Mouse (Mus musculus) brown adipose tissue, adult 24 weeks (tissue): ENCODE data around the gene Alg6. TPM values are rescaled to one million over a fixed set of nuclear protein-coding genes. Genes with fewer than 3 reads are reported as not detected.

Source experiments
- H3K27ac ChIP-seq: fragments of 200-500 bp; replicated peaks from 2 replicates; pipeline ENCODE4 v1.5.1; 2012; ENCODE audit warnings: low read depth, mild to moderate bottlenecking, low read length
- H3K4me1 ChIP-seq: fragments of 200-500 bp; 2 replicates; pipeline ENCODE4 v1.6.1; 2012; ENCODE audit warnings: low read length, mixed read lengths; ENCODE audit not compliant: control insufficient read depth, insufficient read depth, insufficient read length
- H3K4me3 ChIP-seq: fragments of 200-500 bp; 2 replicates; pipeline ENCODE4 v1.5.1; 2012; ENCODE audit warnings: low read depth, mild to moderate bottlenecking, low read length, moderate library complexity; ENCODE audit not compliant: insufficient read depth
- polyA plus RNA-seq: library from polyadenylated mRNA; stranded (reverse); fragments of >200 nt; gene quantifications from 2 replicates; pipeline ENCODE4 v1.2.4, GENCODE M21; 2012; ENCODE audit not compliant: missing spikeins, insufficient read depth, insufficient read length

Gene Alg6
- 2.4 and 3.6 TPM in 2 replicates for polyA plus RNA-seq

GRCm38 (mm10) chr4:99714904-99715782 lies at the start of gene Alg6:
Alg6 (plus strand) TSS chr4:99715664.
- Histone ChIP-seq H3K4me3 (peak within 1 kb of the TSS; percentile 72), H3K27ac (no peak within 1 kb of the TSS), H3K4me1 (no peaks in the 10 kb centered on the region)

- H3K4me3 ChIP-seq = no peak overlapping the region
- no peak overlapping the region for H3K27ac ChIP-seq
- no peaks in the 10 kb centered on the region for H3K4me1 ChIP-seq
Observed at GRCm38 (mm10) chr4:99670203-99670851, 45.1 kb upstream of the Alg6 start.

GRCm38 (mm10) chr4:99675191-99675590 lies 40.3 kb upstream of the Alg6 start:
- Histone ChIP-seq H3K4me1 (no peaks in the 10 kb centered on the region), H3K27ac (no peak overlapping the region), H3K4me3 (no peak overlapping the region)

GRCm38 (mm10) chr4:99683941-99684340 lies 31.5 kb upstream of the Alg6 start:
- H3K4me1 ChIP-seq = peaks cover 3% of the 10 kb centered on the region; the same call in 1 of the 2 replicates
- H3K27ac ChIP-seq = no peak overlapping the region
- no peak overlapping the region for H3K4me3 ChIP-seq

- Histone ChIP-seq H3K27ac (no peak overlapping the region), H3K4me1 (peaks cover 3% of the 10 kb centered on the region; the same call in 1 of the 2 replicates), H3K4me3 (no peak overlapping the region)
Observed at GRCm38 (mm10) chr4:99686308-99686707, 29.2 kb upstream of the Alg6 start.

- no peak overlapping the region for H3K4me3 ChIP-seq
- no peak overlapping the region for H3K27ac ChIP-seq
- no peaks in the 10 kb centered on the region for H3K4me1 ChIP-seq
Observed at GRCm38 (mm10) chr4:99712583-99713183, 2.8 kb upstream of the Alg6 start.

- H3K27ac ChIP-seq = no peak overlapping the region
- H3K4me3 ChIP-seq = no peak overlapping the region
- H3K4me1 ChIP-seq = no peaks in the 10 kb centered on the region
Observed at GRCm38 (mm10) chr4:99713971-99714370, 1.5 kb upstream of the Alg6 start.

- H3K4me1 ChIP-seq = no peaks in the 10 kb centered on the region
- H3K27ac ChIP-seq = no peak overlapping the region
- peak overlapping the region; percentile 72 for H3K4me3 ChIP-seq
Observed at GRCm38 (mm10) chr4:99715783-99716416, 436 bp downstream of the Alg6 start.

GRCm38 (mm10) chr4:99717905-99718304 lies 2.4 kb downstream of the Alg6 start:
- Histone ChIP-seq H3K4me3 (no peak overlapping the region), H3K27ac (no peak overlapping the region), H3K4me1 (no peaks in the 10 kb centered on the region)

GRCm38 (mm10) chr4:99724331-99724730 lies 8.9 kb downstream of the Alg6 start:
- Histone ChIP-seq H3K4me1 (no peaks in the 10 kb centered on the region), H3K4me3 (no peak overlapping the region), H3K27ac (no peak overlapping the region)

- no peaks in the 10 kb centered on the region for H3K4me1 ChIP-seq
- H3K4me3 ChIP-seq = no peak overlapping the region
- no peak overlapping the region for H3K27ac ChIP-seq
Observed at GRCm38 (mm10) chr4:99725914-99726451, 10.5 kb downstream of the Alg6 start.

GRCm38 (mm10) chr4:99739836-99740235 lies 24.4 kb downstream of the Alg6 start:
- Histone ChIP-seq H3K27ac (no peak overlapping the region), H3K4me3 (no peak overlapping the region), H3K4me1 (no peaks in the 10 kb centered on the region)

- Histone ChIP-seq H3K27ac (no peak overlapping the region), H3K4me1 (no peaks in the 10 kb centered on the region), H3K4me3 (no peak overlapping the region)
Observed at GRCm38 (mm10) chr4:99752426-99752825, 37.0 kb downstream of the Alg6 start.

- Histone ChIP-seq H3K4me1 (no peaks in the 10 kb centered on the region), H3K27ac (no peak overlapping the region), H3K4me3 (no peak overlapping the region)
Observed at GRCm38 (mm10) chr4:99766303-99766702, 50.8 kb downstream of the Alg6 start.

- Histone ChIP-seq H3K27ac (no peak overlapping the region), H3K4me1 (no peaks in the 10 kb centered on the region), H3K4me3 (no peak overlapping the region)
Observed at GRCm38 (mm10) chr4:99766753-99767152, 51.3 kb downstream of the Alg6 start.
